Mouse (Mus musculus) testis, adult 2 months (tissue): ENCODE measurements around the gene Sec11a. TPM values are rescaled to one million over a fixed set of nuclear protein-coding genes. Genes with fewer than 3 reads are reported as not detected.

Experiments
- H3K27ac ChIP-seq: fragments of 200-500 bp; 2 replicates; pipeline ENCODE4 v1.5.1; 2012; ENCODE audit warnings: low read depth, low read length; ENCODE audit not compliant: control insufficient read depth, insufficient read depth
- H3K27me3 ChIP-seq: fragments of 200-500 bp; 2 replicates; pipeline ENCODE4 v1.6.1; 2012; ENCODE audit warnings: mild to moderate bottlenecking, low read length, moderate library complexity; ENCODE audit not compliant: control insufficient read depth, insufficient read depth
- H3K36me3 ChIP-seq: fragments of 200-500 bp; 2 replicates; pipeline ENCODE4 v1.6.1; 2012; ENCODE audit warnings: mild to moderate bottlenecking, low read length; ENCODE audit not compliant: control insufficient read depth, insufficient read depth
- H3K4me1 ChIP-seq: fragments of 200-500 bp; 2 replicates; pipeline ENCODE4 v1.6.1; 2012; ENCODE audit warnings: low read length; ENCODE audit not compliant: control insufficient read depth, insufficient read depth
- H3K4me3 ChIP-seq: fragments of 200-500 bp; 2 replicates; pipeline ENCODE4 v1.5.1; 2012; ENCODE audit warnings: low read depth, mild to moderate bottlenecking, low read length, moderate library complexity, mixed read lengths; ENCODE audit not compliant: control insufficient read depth
- CTCF ChIP-seq: fragments of 200-500 bp; IDR thresholded peaks from 2 replicates; pipeline ENCODE4 v1.5.1; 2012; ENCODE audit warnings: low read depth, mild to moderate bottlenecking, inconsistent platforms, low read length, moderate library complexity; ENCODE audit not compliant: control insufficient read depth, insufficient read depth, insufficient replicate concordance
- POLR2A ChIP-seq: fragments of 200-500 bp; IDR thresholded peaks from 2 replicates; pipeline ENCODE4 v1.6.1; 2012; ENCODE audit warnings: low read depth, mild to moderate bottlenecking, inconsistent platforms, low read length, moderate library complexity; ENCODE audit not compliant: control insufficient read depth
- polyA plus RNA-seq: library from polyadenylated mRNA; depleted of rRNA; stranded (reverse); fragments of >200 nt; gene quantifications from 2 replicates; pipeline ENCODE4 v1.2.3, GENCODE M21; 2012; rRNA removed

Gene Sec11a
- polyA plus RNA-seq, result 40.7 and 52.0 TPM in 2 replicates

DNA sequence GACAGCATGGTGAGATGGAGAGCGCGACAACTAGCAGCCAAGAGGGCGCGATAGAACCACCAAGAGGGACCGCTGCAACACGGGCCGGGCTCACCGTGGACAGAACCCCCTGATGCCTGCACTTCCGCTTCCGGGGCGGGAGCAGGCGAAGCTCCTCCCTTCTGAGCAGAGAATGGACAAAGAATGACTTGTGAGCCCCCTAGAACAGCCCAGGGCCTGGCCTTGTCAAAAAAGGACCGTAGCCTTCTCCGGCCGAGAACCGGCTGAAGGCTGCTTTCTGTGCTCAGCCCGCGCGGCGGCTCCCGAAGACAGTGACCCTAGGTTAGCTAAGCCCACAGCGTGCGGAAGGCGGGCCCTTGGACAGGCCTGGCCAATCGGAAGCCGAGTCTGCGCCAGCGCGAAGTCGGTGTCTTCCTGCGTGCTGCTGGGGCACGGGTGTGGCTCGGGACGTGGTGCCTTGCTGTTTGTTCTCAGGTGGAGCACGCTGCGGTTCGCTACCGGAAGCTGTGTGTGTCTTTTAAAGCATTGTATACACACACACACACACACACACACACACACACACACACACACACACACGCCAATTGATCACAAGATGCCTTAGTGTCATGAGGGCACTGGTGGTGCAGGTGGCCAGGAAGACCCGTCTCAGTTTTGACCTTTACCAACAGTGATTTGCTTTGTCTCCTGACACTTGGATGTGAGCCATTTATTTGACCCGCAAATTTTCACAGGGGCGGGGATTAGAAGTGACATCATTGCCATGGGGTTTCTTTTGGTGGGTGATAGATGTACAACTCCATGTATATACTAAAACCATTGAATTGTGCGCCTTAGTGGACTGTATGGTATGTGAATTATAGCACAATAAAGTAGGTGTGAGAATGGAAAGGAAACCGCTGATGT is at the start of gene Sec11a:
Gene Sec11a (minus strand): TSS at position 336 of the 906 bp plus-strand sequence.
- no peaks in the 10 kb centered on the region for H3K27me3 ChIP-seq
- peak within 1 kb of the TSS; percentile 97 for H3K4me3 ChIP-seq
- H3K27ac ChIP-seq, result peak within 1 kb of the TSS; percentile 94
- 0 out of 2 replicates have a peak, but pooled peaks have one; percentile 9 for TF ChIP-seq CTCF
- TF ChIP-seq POLR2A, result peak; percentile 81
- H3K4me1 ChIP-seq, result peaks cover 6% of the 10 kb centered on the region
- no peaks in the 10 kb centered on the region for H3K36me3 ChIP-seq

DNA sequence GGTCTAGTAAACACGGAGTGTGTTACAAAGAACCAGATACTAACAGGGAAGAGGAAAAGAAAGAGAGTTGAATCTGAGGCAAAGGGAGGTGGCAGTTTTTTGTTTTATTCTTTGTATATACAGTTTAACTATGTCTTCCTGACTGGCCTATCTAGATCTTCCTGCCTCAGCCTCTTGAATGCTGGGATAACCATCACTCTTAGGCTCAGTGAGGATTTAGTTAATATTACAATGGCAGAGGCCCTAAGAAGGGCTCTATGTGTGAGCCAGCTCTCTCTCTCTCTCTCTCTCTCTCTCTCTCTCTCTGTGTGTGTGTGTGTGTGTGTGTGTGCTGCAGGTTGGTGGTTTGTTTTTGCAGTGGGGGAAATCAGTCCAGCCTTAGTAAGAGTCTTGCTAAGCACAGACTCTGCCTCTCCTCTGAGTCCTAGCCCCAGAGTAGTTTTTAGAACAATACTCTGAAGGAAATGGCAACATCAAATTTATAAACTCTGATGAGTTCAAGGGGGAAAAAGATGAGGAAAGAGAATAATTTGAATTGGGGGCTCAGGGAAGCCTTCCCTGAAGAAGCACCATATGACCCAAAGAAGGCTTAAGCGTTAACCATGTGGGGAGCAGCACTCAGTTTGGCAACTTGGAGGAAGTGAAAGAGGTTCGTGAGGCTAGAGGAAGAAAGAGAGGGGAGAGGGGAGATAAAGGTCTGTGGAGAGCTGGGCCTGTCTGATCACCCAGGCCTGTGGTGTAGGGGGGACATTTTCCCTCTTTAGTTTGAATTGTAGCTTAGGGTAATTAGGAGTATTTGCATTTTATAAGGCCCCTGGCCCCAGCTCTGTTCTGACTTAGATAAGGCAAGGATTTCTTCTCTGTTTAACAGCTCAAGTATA is 47.9 kb upstream of the Sec11a start:
- Histone ChIP-seq H3K4me3 (no peak overlapping the region), H3K27me3 (no peaks in the 10 kb centered on the region), H3K36me3 (no peaks in the 10 kb centered on the region), H3K4me1 (peaks cover 10% of the 10 kb centered on the region), H3K27ac (no peak overlapping the region)
- TF ChIP-seq CTCF, result no peak
- no peak for TF ChIP-seq POLR2A

DNA sequence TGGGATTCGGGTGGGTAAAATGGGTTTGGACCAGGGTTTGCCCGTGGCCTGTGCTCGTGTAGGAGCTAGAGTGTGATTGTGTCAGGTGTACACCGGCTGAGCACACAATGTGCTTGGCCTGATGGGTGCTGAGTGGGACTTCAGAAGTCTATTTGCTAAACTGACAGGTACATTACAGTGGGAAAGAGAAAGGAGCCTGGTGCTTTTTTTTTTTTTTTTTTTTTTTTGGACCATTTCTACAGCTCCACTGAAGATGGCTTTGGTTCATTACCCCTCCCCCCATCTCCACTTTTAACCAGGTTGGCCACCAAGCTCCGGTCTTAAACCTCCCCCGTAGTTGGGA is 47.1 kb upstream of the Sec11a start:
- TF ChIP-seq POLR2A (no peak), CTCF (no peak)
- Histone ChIP-seq H3K4me1 (peaks cover 10% of the 10 kb centered on the region), H3K27me3 (no peaks in the 10 kb centered on the region), H3K27ac (no peak overlapping the region), H3K4me3 (peak overlapping the region; percentile 77; the same call in 1 of the 2 replicates), H3K36me3 (no peaks in the 10 kb centered on the region)

DNA sequence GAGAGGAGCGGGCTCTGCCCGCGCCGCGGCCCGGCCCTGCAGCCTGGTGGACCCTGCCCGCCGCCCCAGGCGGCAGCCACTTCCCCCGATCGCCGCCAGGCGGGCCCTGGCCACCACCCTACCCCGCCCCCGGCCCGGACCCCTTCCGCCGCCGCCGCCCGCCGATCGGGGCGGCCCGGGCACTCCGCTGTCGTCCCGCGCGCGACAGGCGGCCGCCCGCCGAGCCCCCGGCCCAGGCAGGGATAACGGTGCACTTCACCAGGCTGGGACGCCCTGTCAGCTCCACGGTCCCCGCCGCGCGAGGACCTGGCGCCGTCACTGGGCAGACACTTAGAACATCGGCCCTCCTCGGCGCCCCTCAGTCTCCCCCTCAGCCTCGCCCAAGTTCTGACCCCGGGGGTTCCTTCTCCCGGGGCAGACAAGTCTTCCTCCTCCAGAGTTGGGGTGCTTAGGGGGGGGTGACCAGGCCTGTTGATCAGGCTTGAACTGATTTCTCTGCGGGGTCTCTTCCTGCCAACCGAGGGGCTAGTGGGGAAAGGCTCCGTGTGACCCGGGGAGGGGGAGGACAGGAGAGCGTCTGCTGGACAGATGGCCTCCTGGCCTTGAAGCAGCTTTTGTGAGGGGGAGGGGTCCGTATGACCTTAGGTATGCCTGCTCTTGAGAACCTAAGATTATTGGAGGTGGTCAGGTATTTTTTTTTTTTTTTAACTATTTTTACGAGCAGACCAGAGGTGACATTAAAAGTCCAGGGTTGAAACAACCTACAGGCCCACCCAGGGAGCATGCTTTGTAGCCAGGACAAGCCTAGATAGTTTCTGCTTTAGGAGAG is 46.5 kb upstream of the Sec11a start:
- Histone ChIP-seq H3K36me3 (no peaks in the 10 kb centered on the region), H3K27ac (peak overlapping the region; percentile 80), H3K27me3 (no peaks in the 10 kb centered on the region), H3K4me1 (peaks cover 10% of the 10 kb centered on the region), H3K4me3 (peak overlapping the region; percentile 77)
- no peak for TF ChIP-seq CTCF
- TF ChIP-seq POLR2A, result no peak

DNA sequence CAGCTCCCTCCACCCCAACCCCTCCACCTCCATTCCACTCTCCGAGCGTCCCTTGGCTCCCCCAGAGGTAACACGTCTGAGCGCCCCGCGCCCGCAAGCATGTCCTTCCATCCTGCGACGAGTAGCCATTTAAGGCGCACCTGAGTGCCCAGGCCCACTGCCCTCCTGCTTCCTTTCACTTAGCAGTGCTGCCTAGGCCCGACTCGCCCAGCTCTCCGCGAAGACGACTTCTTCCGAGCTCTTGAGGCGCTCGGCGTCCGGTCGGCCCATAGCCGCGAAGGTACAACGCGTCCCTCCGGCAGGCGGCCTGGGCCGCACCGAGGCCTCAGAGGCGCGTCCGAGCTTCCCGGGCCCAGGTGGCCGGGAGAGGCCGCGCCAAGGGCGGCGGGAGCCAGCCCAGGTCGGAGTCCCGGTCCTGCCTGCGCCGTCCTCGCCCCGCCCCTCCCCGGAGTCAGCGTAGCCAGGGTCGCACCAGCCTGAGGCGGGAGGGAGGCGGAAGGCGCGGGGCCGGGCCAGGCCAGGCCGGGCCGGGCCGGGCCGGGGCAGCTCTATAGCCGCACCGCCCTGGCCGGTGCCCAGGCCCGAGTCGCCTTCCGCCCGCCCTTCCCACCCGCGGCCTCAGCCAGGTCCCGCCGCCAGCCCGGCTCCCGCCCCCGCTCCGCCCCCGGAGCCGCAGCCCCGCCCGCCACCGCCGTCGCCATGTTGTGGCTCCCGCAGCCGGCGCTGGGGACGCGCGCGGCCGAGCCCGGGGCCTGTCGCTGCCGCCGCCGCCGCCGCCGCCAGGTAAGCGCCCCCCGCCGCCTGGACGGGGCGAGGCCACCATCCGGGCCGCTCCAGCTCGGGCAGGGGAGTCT is 45.6 kb upstream of the Sec11a start, which contains the start of gene Zfp592:
Gene Zfp592 (plus strand): TSS at position 702 of the 854 bp plus-strand sequence.
- Histone ChIP-seq H3K27me3 (no peaks in the 10 kb centered on the region), H3K36me3 (no peaks in the 10 kb centered on the region), H3K4me1 (peaks cover 10% of the 10 kb centered on the region), H3K27ac (peak within 1 kb of the TSS; percentile 89), H3K4me3 (peak within 1 kb of the TSS; percentile 77)
- TF ChIP-seq POLR2A (no peak; the same call in none of the 2 replicates), CTCF (no peak)

DNA sequence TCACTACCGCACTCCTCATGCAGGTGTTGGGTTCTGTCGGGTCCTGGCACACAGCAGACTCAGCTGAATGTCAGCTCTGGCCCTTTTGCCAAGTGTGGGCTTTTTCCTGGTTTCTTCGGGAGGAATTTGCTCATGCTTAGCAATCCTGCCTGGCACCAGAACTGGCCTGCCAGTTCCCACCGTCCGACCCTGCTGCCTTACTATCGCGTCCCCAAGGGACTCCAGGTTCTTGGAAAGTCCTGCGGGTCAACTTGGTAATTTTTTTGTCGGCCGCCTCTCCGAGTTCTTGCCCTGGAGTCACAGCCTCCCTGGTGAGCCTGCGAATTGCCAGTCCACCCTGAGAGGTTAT is 45.0 kb upstream of the Sec11a start:
- no peaks in the 10 kb centered on the region for H3K27me3 ChIP-seq
- no peaks in the 10 kb centered on the region for H3K36me3 ChIP-seq
- H3K4me1 ChIP-seq, result peaks cover 10% of the 10 kb centered on the region
- no peak; the same call in 1 of the 2 replicates for TF ChIP-seq POLR2A
- TF ChIP-seq CTCF, result no peak
- peak overlapping the region; percentile 77 for H3K4me3 ChIP-seq
- H3K27ac ChIP-seq, result peak overlapping the region; percentile 15
